Mouse (Mus musculus): ENCODE measurements around the gene Knstrn. TPM values are rescaled to one million over a fixed set of nuclear protein-coding genes. Genes with fewer than 3 reads are reported as not detected.

Gene Knstrn
- total and polyA plus RNA-seq, 3 experiments: 72.9 to 97.2 (median 72.9) TPM

DNA sequence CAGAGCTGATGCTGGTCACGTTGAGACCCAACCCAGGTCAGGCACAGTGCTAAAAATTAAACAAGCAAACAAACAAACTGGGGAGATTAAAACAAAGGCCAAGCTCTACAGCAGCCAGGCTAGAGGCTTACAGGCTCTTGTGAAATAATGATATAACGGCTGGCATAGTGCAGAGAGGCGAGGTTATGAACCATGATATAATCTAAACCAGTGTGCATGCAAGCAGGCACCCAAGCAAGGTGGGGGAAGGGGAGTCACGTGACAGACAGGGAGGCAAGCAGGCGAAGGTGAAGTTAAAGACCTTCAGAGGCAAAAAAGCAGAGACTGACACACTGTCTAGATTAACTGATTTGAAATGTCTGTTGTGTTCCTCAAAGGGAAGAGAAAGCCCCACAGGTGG lies 30.7 kb upstream of the Knstrn start:
- H3K27me3 ChIP-seq (replicated peaks): peaks cover 85% of the 10 kb centered on the region

DNA sequence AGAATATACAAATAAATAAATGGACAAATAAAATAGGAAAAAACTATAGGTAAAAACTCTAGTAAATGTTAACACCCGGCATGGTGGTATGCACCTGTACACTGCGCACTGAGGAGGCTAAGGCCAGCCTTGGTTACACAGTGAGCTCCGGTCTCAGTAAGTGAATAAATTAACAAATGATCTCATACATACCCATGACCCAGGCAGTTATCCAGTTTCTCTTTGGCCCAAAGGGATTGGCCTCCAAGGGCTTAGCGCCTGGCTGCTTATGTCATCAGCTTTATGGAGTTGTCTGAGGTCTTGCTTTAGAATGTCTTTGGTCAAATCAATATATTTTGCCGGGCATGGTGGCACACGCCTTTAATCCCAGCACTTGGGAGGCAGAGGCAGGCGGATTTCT lies 30.1 kb upstream of the Knstrn start:
- Histone ChIP-seq H3K4me2 (ENCODE audit: insufficient read depth, low read depth, poor library complexity, severe bottlenecking) (no peak overlapping the region), H3K36me3 (replicated peaks in 1 of 2; ENCODE audit: control insufficient read depth in 1 of 2, insufficient read depth in 1 of 2, low read length in 1 of 2) (no peaks in the 10 kb centered on the region), H3K9ac (ENCODE audit: insufficient read depth, low read depth) (no peak overlapping the region), H3K4me3 (replicated peaks in 1 of 3; ENCODE audit: low read depth in 2 of 3, low read length in 2 of 3, poor library complexity in 1 of 3) (no peak overlapping the region), H3K9me3 (replicated peaks; ENCODE audit: low read length) (no peaks in the 10 kb centered on the region), H3K79me2 (replicated peaks; ENCODE audit: control insufficient read depth, extremely low read depth, insufficient read depth, poor library complexity, severe bottlenecking) (no peaks in the 10 kb centered on the region), H3K27ac (ENCODE audit: insufficient read depth, low read depth) (no peak overlapping the region), H3K4me1 (ENCODE audit: control insufficient read depth in 1 of 2, insufficient read depth in 2 of 2) (peaks cover 0 to 13% of the 10 kb centered on the region in 2 experiments; a peak in 2 of 4 replicates), H3K27me3 (replicated peaks) (peaks cover 84% of the 10 kb centered on the region)
- TF ChIP-seq SMC3 (IDR thresholded peaks at IDR 0.05; ENCODE audit: low read depth, low read length) (no peak), NELFE (IDR thresholded peaks at IDR 0.05; ENCODE audit: low read depth, low read length) (no peak), JUN (IDR thresholded peaks at IDR 0.05; ENCODE audit: insufficient read depth, low read depth, low read length) (no peak), NRF1 (IDR thresholded peaks at IDR 0.05; ENCODE audit: low read depth, low read length) (no peak), IRF4 (IDR thresholded peaks at IDR 0.05; ENCODE audit: low read depth, low read length) (no peak), ETS1 (conservative IDR thresholded peaks at IDR 0.05; ENCODE audit: low read depth, low read length) (no peak), RAD21 (IDR thresholded peaks at IDR 0.05; ENCODE audit: low read depth, low read length) (no peak)
- dilution Hi-C loops (cut with MboI; ENCODE audit: extremely low pct_ligation_motif_present, extremely low pct_unique_long_range_greater_than_20kb, low sequenced_read_pairs) (no loop called here), in situ Hi-C loops (cut with MboI; ENCODE audit: low pct_ligation_motif_present, low pct_unique_long_range_greater_than_20kb, low sequenced_read_pairs) (no loop called here)
- no peak for DNase-seq (ENCODE audit: extremely low read depth)

More for the DNA sequence above, 30.7 kb upstream of the Knstrn start:
- DNase-seq (ENCODE audit: extremely low read depth): no peak
- Histone ChIP-seq H3K9ac (ENCODE audit: insufficient read depth, low read depth) (no peak overlapping the region), H3K27ac (ENCODE audit: insufficient read depth, low read depth) (no peak overlapping the region), H3K4me1 (ENCODE audit: control insufficient read depth in 1 of 2, insufficient read depth in 2 of 2) (peaks cover 0 to 13% of the 10 kb centered on the region in 2 experiments; a peak in 2 of 4 replicates), H3K4me2 (ENCODE audit: insufficient read depth, low read depth, poor library complexity, severe bottlenecking) (no peak overlapping the region), H3K4me3 (replicated peaks in 1 of 3; ENCODE audit: low read depth in 2 of 3, low read length in 2 of 3, poor library complexity in 1 of 3) (no peak overlapping the region), H3K36me3 (replicated peaks in 1 of 2; ENCODE audit: control insufficient read depth in 1 of 2, insufficient read depth in 1 of 2, low read length in 1 of 2) (no peaks in the 10 kb centered on the region), H3K9me3 (replicated peaks; ENCODE audit: low read length) (no peaks in the 10 kb centered on the region), H3K79me2 (replicated peaks; ENCODE audit: control insufficient read depth, extremely low read depth, insufficient read depth, poor library complexity, severe bottlenecking) (no peaks in the 10 kb centered on the region)
- peak; percentile 40; the same call in 1 of the 2 replicates for TF ChIP-seq USF2 (conservative IDR thresholded peaks at IDR 0.05; ENCODE audit: low read depth, low read length)
- TF ChIP-seq ZKSCAN1 (IDR thresholded peaks at IDR 0.05; ENCODE audit: borderline replicate concordance, low read depth, low read length): no peak
- peak; percentile 53; the same call in 1 of the 2 replicates for TF ChIP-seq BHLHE40 (IDR thresholded peaks at IDR 0.05; ENCODE audit: low read depth, low read length)
- TF ChIP-seq USF1 (IDR thresholded peaks at IDR 0.05; ENCODE audit: low read depth, low read length): peak; percentile 60
- dilution Hi-C loops (cut with MboI; ENCODE audit: extremely low pct_ligation_motif_present, extremely low pct_unique_long_range_greater_than_20kb, low sequenced_read_pairs): no loop called here
- in situ Hi-C loops (cut with MboI; ENCODE audit: low pct_ligation_motif_present, low pct_unique_long_range_greater_than_20kb, low sequenced_read_pairs): no loop called here

DNA sequence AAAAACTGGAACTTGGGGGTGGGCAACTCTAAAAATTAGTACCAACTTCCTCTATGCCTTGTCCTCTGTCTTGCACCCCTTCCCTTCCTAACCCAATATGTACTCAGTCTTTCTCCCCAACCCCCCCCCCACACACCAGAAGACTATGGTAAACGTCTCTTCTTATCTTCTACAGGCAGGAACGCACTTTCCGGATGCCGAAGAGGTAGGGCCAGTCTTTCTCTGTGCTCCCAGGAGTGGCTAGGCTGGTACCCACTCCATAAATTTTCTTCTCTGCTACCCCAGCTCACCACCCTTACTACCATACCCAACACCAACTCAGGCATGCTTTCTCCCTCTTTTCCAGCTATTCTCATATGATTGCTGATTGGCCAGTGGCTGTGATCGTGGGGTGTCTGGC lies 27.3 kb upstream of the Knstrn start:
- DNase-seq (ENCODE audit: extremely low read depth): no peak
- peaks cover 80% of the 10 kb centered on the region for H3K27me3 ChIP-seq (replicated peaks)
- H3K9ac ChIP-seq (ENCODE audit: insufficient read depth, low read depth): no peak overlapping the region
- no peak overlapping the region for H3K27ac ChIP-seq (ENCODE audit: insufficient read depth, low read depth)
- H3K36me3 ChIP-seq (replicated peaks in 1 of 2; ENCODE audit: control insufficient read depth in 1 of 2, insufficient read depth in 1 of 2, low read length in 1 of 2): no peaks in the 10 kb centered on the region
- dilution Hi-C loops (cut with MboI; ENCODE audit: extremely low pct_ligation_motif_present, extremely low pct_unique_long_range_greater_than_20kb, low sequenced_read_pairs): no loop called here
- H3K4me1 ChIP-seq (ENCODE audit: control insufficient read depth in 1 of 2, insufficient read depth in 2 of 2): no peaks in the 10 kb centered on the region
- H3K9me3 ChIP-seq (replicated peaks; ENCODE audit: low read length): no peaks in the 10 kb centered on the region
- H3K4me2 ChIP-seq (ENCODE audit: insufficient read depth, low read depth, poor library complexity, severe bottlenecking): no peak overlapping the region
- no peaks in the 10 kb centered on the region for H3K79me2 ChIP-seq (replicated peaks; ENCODE audit: control insufficient read depth, extremely low read depth, insufficient read depth, poor library complexity, severe bottlenecking)
- no peak overlapping the region for H3K4me3 ChIP-seq (replicated peaks in 1 of 3; ENCODE audit: low read depth in 2 of 3, low read length in 2 of 3, poor library complexity in 1 of 3)
- in situ Hi-C loops (cut with MboI; ENCODE audit: low pct_ligation_motif_present, low pct_unique_long_range_greater_than_20kb, low sequenced_read_pairs): no loop called here
- TF ChIP-seq EP300 (IDR thresholded peaks at IDR 0.05; ENCODE audit: low read length): no peak
- TF ChIP-seq NRF1 (IDR thresholded peaks at IDR 0.05; ENCODE audit: low read depth, low read length): no peak
- no peak for TF ChIP-seq CTCF (conservative IDR thresholded peaks at IDR 0.05 in 1 of 2, IDR thresholded peaks at IDR 0.05 in 1 of 2; ENCODE audit: low read depth in 2 of 2, low read length in 2 of 2)
- TF ChIP-seq MAZ (IDR thresholded peaks at IDR 0.05; ENCODE audit: low read depth, low read length): no peak
- TF ChIP-seq GABPA (IDR thresholded peaks at IDR 0.05; ENCODE audit: insufficient replicate concordance, low read depth, low read length): no peak
- no peak for TF ChIP-seq BHLHE40 (IDR thresholded peaks at IDR 0.05; ENCODE audit: low read depth, low read length)
- TF ChIP-seq JUN (IDR thresholded peaks at IDR 0.05; ENCODE audit: insufficient read depth, low read depth, low read length): no peak
- TF ChIP-seq HCFC1 (IDR thresholded peaks at IDR 0.05; ENCODE audit: low read depth, low read length): no peak
- TF ChIP-seq ELF1 (IDR thresholded peaks at IDR 0.05; ENCODE audit: low read depth, low read length): no peak
- no peak for TF ChIP-seq SIN3A (IDR thresholded peaks at IDR 0.05; ENCODE audit: low read length)
- TF ChIP-seq NELFE (IDR thresholded peaks at IDR 0.05; ENCODE audit: low read depth, low read length): no peak
- TF ChIP-seq JUND (conservative IDR thresholded peaks at IDR 0.05; ENCODE audit: low read depth, low read length): no peak
- no peak for TF ChIP-seq ZKSCAN1 (IDR thresholded peaks at IDR 0.05; ENCODE audit: borderline replicate concordance, low read depth, low read length)
- TF ChIP-seq POLR2AphosphoS2 (IDR thresholded peaks at IDR 0.05; ENCODE audit: low read depth, low read length): no peak
- TF ChIP-seq CHD1 (IDR thresholded peaks at IDR 0.05; ENCODE audit: low read depth, low read length): no peak

All from CH12.LX (cell line).